Mouse (Mus musculus) liver, postnatal 0 days (tissue): ENCODE results near the gene Tunar.

Experiments
- CTCF ChIP-seq: sonication (generic); IDR thresholded peaks from 2 replicates; pipeline ENCODE4 v1.5.1; 2016; ENCODE audit warnings: antibody characterized with exemption, low read depth
- EP300 ChIP-seq: IDR thresholded peaks from 2 replicates; pipeline ENCODE4 v1.6.1; 2016; ENCODE audit warnings: antibody characterized with exemption, low read depth, mild to moderate bottlenecking

- TF ChIP-seq CTCF (no peak), EP300 (no peak)
These were observed 49.1 kb downstream of the Tunar start for GRCm38 (mm10) chr12:105382733-105383132.
